Mouse (Mus musculus) liver, embryonic 13.5 days (tissue): ENCODE results near the gene Mpzl3. TPM values are rescaled to one million over a fixed set of nuclear protein-coding genes. Genes with fewer than 3 reads are reported as not detected.
A peak's percentile ranks its signal among the peaks of the same experiment; 100 is the strongest.
"Not testable (repeated sequence)": the region's sequence is repeated elsewhere in the genome, so short reads cannot be mapped to it uniquely, and the experiment has no call there.

Source experiments
- ATAC-seq: fragments of 200-750 bp; cut with Nextera tagmentation; 2 replicates; pipeline ENCODE4 v1.8.0; 2017; ENCODE audit warnings: low read depth, mild to moderate bottlenecking, moderate number of reproducible peaks, moderate library complexity
- DNase-seq: peaks from one replicate; pipeline ENCODE4 v3.0.0; 2022
- H3K27ac ChIP-seq: fragments of 300-500 bp; sonication (generic); 2 replicates; pipeline ENCODE4 v1.5.1; 2015; ENCODE audit warnings: moderate library complexity, mild to moderate bottlenecking, inconsistent platforms
- H3K27me3 ChIP-seq: fragments of 300-500 bp; sonication (generic); 2 replicates; pipeline ENCODE4 v1.6.1; 2015; ENCODE audit warnings: mild to moderate bottlenecking, inconsistent platforms
- H3K36me3 ChIP-seq: fragments of 300-500 bp; sonication (generic); 2 replicates; pipeline ENCODE4 v1.6.1; 2015; ENCODE audit warnings: mild to moderate bottlenecking, inconsistent platforms
- H3K4me1 ChIP-seq: fragments of 300-500 bp; sonication (generic); replicated peaks from 2 replicates; pipeline ENCODE4 v1.6.1; 2015; ENCODE audit warnings: inconsistent platforms
- H3K4me2 ChIP-seq: fragments of 300-500 bp; sonication (generic); 2 replicates; pipeline ENCODE4 v1.6.1; 2015; ENCODE audit warnings: inconsistent platforms, mild to moderate bottlenecking, moderate library complexity
- H3K4me3 ChIP-seq: fragments of 300-500 bp; sonication (generic); replicated peaks from 2 replicates; pipeline ENCODE4 v1.5.1; 2015; ENCODE audit warnings: mild to moderate bottlenecking, inconsistent platforms
- H3K9ac ChIP-seq: fragments of 300-500 bp; sonication (generic); 2 replicates; pipeline ENCODE4 v1.6.1; 2015; ENCODE audit warnings: mild to moderate bottlenecking, inconsistent platforms
- H3K9me3 ChIP-seq: fragments of 300-500 bp; sonication (generic); replicated peaks from 2 replicates; pipeline ENCODE4 v1.6.1; 2016; ENCODE audit warnings: inconsistent platforms
- WGBS: fragments of 180-500 bp; shearing (Covaris S2); methylation state at CpG from one replicate; pipeline ENCODE4 v1.1.7; 2015; ENCODE audit not compliant: insufficient replicate concordance; 5-methylcytosine and 5-hydroxymethylcytosine counted together
- polyA plus RNA-seq: library from polyadenylated mRNA; unstranded; fragments of >200 nt; fragmentation: Nextera tagmentation; extraction: Ambion mirVana; gene quantifications from 2 replicates; pipeline ENCODE4 v1.2.1, GENCODE M21; 2015

Mpzl3 gene
- polyA plus RNA-seq, 1 experiment from 2014 or later, result 0.83 TPM

DNA sequence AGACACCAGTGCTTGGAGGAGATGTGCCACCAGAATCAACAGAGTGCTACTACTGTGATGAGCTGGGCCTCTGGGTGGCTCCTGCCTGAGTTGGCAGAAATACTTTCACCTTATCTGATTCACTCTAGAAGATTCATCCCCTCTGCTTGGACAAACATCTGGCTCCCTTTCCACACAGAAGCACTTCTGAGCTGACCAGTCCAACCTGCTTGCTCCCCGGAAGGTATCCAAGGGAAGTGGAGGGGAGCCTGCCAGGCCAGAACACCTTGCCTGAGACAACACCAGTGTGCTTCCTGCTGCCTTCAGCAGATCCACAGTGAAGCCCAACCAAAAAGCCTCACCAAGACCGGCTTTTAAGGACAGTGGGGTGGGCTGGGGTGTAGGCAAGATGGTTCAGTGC, 30.8 kb upstream of the Mpzl3 start:
- Histone ChIP-seq H3K9me3 (no peaks in the 10 kb centered on the region), H3K4me3 (no peak overlapping the region), H3K4me2 (no peak overlapping the region), H3K36me3 (no peaks in the 10 kb centered on the region), H3K27ac (no peak overlapping the region), H3K9ac (no peak overlapping the region), H3K4me1 (no peaks in the 10 kb centered on the region), H3K27me3 (peaks cover 26% of the 10 kb centered on the region)
- ATAC-seq (no peak), DNase-seq (no peak)
- WGBS, result 58% methylated on average over 2 of the region's 2 CpGs

- H3K4me1 ChIP-seq, result no peaks in the 10 kb centered on the region
- no peak overlapping the region for H3K4me2 ChIP-seq
- no peak for DNase-seq
- H3K9me3 ChIP-seq, result no peaks in the 10 kb centered on the region
- no peaks in the 10 kb centered on the region for H3K36me3 ChIP-seq
- H3K9ac ChIP-seq, result no peak overlapping the region
- H3K4me3 ChIP-seq, result no peak overlapping the region
- no peak for ATAC-seq
- no peak overlapping the region for H3K27ac ChIP-seq
- H3K27me3 ChIP-seq, result peaks cover 37% of the 10 kb centered on the region
- WGBS, result 45% methylated on average over 8 of the region's 8 CpGs
These were observed 27.6 kb upstream of the Mpzl3 start for GRCm38 (mm10) chr9:45027376-45027775.

- DNase-seq (no peak), ATAC-seq (no peak)
- Histone ChIP-seq H3K4me2 (no peak overlapping the region), H3K27ac (no peak overlapping the region), H3K9me3 (no peaks in the 10 kb centered on the region), H3K27me3 (peaks cover 34% of the 10 kb centered on the region), H3K4me3 (no peak overlapping the region), H3K4me1 (no peaks in the 10 kb centered on the region), H3K36me3 (no peaks in the 10 kb centered on the region), H3K9ac (no peak overlapping the region)
- 49% methylated on average over 6 of the region's 6 CpGs for WGBS
These were observed 24.6 kb upstream of the Mpzl3 start for GRCm38 (mm10) chr9:45030341-45030740.

- no peak overlapping the region for H3K4me2 ChIP-seq
- no peak for DNase-seq
- 40% methylated on average over 2 of the region's 2 CpGs for WGBS
- ATAC-seq, result no peak
- no peaks in the 10 kb centered on the region for H3K4me1 ChIP-seq
- H3K9me3 ChIP-seq, result no peaks in the 10 kb centered on the region
- no peak overlapping the region for H3K9ac ChIP-seq
- no peak overlapping the region for H3K4me3 ChIP-seq
- no peaks in the 10 kb centered on the region for H3K36me3 ChIP-seq
- no peak overlapping the region for H3K27ac ChIP-seq
- peaks cover 27% of the 10 kb centered on the region for H3K27me3 ChIP-seq
These were observed 22.7 kb upstream of the Mpzl3 start for GRCm38 (mm10) chr9:45032261-45032660.

- DNase-seq, result no peak
- no peak overlapping the region for H3K9ac ChIP-seq
- no peaks in the 10 kb centered on the region for H3K4me1 ChIP-seq
- no peak overlapping the region for H3K4me3 ChIP-seq
- H3K27ac ChIP-seq, result no peak overlapping the region
- peaks cover 37% of the 10 kb centered on the region for H3K27me3 ChIP-seq
- WGBS, result 56% methylated on average over 3 of the region's 3 CpGs
- H3K9me3 ChIP-seq, result no peaks in the 10 kb centered on the region
- H3K36me3 ChIP-seq, result no peaks in the 10 kb centered on the region
- no peak overlapping the region for H3K4me2 ChIP-seq
- no peak for ATAC-seq
These were observed 20.5 kb upstream of the Mpzl3 start for GRCm38 (mm10) chr9:45034526-45034925.

DNA sequence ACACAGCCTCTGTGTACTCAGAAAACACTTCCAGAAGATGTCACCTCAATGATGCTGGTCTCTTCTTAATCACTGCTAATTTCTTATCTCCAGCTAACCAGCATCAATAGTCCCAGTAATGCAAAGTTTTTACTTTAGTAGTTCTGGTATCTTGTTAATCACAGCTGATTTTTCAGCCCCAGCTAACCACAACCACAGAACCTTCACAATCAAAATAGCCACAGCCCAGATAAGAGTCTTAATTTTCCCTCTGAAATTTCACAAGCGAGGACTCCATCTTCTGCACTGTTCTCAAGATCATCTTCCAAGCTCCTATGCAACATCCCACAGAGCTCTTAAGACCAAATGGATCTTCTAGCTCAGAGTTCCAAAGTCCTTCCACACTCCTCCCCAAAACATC, 17.2 kb upstream of the Mpzl3 start:
- H3K4me3 ChIP-seq, H3K36me3 ChIP-seq, H3K9me3 ChIP-seq, H3K4me2 ChIP-seq, ATAC-seq, DNase-seq, H3K27ac ChIP-seq, H3K9ac ChIP-seq: not testable (repeated sequence)
- peaks cover 58% of the 10 kb centered on the region for H3K27me3 ChIP-seq
- 45% methylated on average over 1 of the region's 1 CpGs for WGBS
- H3K4me1 ChIP-seq, result peaks cover 11% of the 10 kb centered on the region

- Histone ChIP-seq H3K4me1 (peaks cover 11% of the 10 kb centered on the region), H3K27ac (peak within 1 kb of the TSS; percentile 78), H3K4me2 (peak within 1 kb of the TSS; percentile 48), H3K9me3 (no peaks in the 10 kb centered on the region), H3K36me3 (no peaks in the 10 kb centered on the region), H3K4me3 (peak within 1 kb of the TSS; percentile 9), H3K9ac (0 out of 2 replicates have a peak within 1 kb of the TSS, but pooled peaks have one; percentile 17), H3K27me3 (peaks cover 75% of the 10 kb centered on the region)
- 48% methylated on average over 5 of the region's 5 CpGs for WGBS
- no peak for ATAC-seq
- no peak for DNase-seq
These were observed 15.5 kb upstream of the Mpzl3 start, which contains the start of gene Mpzl2 for GRCm38 (mm10) chr9:45039499-45039898. Gene Mpzl2 (plus strand): TSS chr9:45039799.

DNA sequence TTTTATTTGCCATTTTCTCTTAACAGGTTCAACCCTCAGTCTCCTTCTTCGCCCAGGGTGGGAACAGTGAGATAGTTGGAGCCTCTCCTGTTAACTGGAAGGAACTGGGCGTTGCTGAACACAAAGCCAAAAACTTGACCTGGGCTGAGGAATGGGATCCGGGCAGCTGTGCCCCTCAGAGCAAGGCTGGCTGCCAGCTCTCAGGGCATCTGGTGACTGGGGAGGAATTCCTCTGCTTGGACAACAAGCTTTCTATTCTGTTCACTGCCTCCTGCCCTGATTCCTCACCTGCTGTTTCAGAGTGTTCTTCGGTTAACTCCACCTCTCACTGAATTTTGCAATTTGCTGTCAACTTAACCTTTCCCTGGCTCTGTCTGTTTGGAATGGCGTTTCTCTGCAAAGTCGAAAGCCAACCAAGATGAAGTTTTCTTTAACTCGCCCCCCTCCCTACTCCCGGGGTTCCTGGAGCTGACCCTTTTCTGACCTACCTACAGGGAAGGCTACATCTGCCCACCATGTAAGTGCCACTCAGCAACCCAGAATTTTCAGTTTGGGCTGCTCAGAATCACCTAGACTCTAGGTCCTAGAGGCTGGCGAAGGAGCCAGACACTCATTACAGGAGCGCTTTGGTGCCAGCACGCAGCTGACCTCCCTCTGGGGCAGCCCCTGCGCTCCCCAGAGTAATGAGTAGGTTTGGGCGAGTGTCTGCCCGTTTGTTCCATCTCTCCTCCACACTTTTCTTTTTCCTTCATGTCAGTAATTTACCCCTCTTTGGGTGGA, 14.7 kb upstream of the Mpzl3 start:
- no peaks in the 10 kb centered on the region for H3K36me3 ChIP-seq
- H3K4me2 ChIP-seq, result peak overlapping the region; percentile 48
- peak overlapping the region; percentile 9 for H3K4me3 ChIP-seq
- DNase-seq, result no peak
- peak overlapping the region; percentile 78 for H3K27ac ChIP-seq
- H3K4me1 ChIP-seq, result peaks cover 11% of the 10 kb centered on the region
- no peak for ATAC-seq
- 13% methylated on average over 14 of the region's 14 CpGs for WGBS
- H3K27me3 ChIP-seq, result peaks cover 78% of the 10 kb centered on the region
- 0 out of 2 replicates have a peak overlapping the region, but pooled peaks have one; percentile 17 for H3K9ac ChIP-seq
- no peaks in the 10 kb centered on the region for H3K9me3 ChIP-seq

GRCm38 (mm10) chr9:45041131-45041838, 13.7 kb upstream of the Mpzl3 start:
- H3K36me3 ChIP-seq, result no peaks in the 10 kb centered on the region
- DNase-seq, result peak; percentile 6
- peak overlapping the region; percentile 68 for H3K27ac ChIP-seq
- peaks cover 11% of the 10 kb centered on the region for H3K4me1 ChIP-seq
- H3K27me3 ChIP-seq, result peaks cover 78% of the 10 kb centered on the region
- H3K9ac ChIP-seq, result no peak overlapping the region
- H3K4me2 ChIP-seq, result peak overlapping the region; percentile 48
- 23% methylated on average over 17 of the region's 17 CpGs for WGBS
- H3K9me3 ChIP-seq, result no peaks in the 10 kb centered on the region
- H3K4me3 ChIP-seq, result no peak overlapping the region
- ATAC-seq, result peak; percentile 43

DNA sequence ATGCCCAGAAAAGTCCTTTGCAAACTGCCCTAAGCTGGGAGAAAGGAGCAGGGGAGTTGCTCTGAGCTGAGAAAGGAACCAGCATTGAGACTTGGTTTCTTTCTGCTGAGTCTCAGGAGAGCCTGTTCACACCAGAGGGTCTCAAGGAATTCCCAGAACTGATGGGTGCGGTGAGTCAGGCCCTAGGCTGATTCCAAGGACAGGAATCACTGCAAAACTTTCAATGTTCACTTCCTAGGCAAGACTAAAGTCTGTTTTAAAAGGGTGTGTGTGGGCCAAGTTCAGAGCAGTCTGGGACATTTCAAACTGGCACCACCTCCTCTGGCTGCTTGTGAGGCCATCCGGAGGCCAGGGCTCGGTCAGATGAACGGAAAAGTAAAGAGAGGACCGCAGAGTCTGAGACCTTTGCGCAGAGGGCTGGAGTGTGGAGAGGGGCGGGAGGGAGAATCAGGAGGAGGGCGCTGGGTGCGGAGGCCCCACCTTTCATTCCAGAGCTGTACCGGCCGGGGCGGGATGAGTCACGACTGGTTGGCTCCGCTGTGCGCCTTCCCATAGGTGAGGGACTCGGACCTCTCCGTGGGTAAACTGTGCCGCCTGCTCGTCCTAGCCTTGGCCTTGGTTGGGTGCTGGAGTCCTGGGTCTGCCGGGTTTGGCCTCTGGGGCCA, 12.8 kb upstream of the Mpzl3 start:
- Histone ChIP-seq H3K36me3 (no peaks in the 10 kb centered on the region; the same call in 1 of the 2 replicates), H3K27me3 (peaks cover 72% of the 10 kb centered on the region), H3K4me2 (peak overlapping the region; percentile 48), H3K4me3 (peak overlapping the region; percentile 37), H3K4me1 (peaks cover 11% of the 10 kb centered on the region), H3K27ac (peak overlapping the region; percentile 68; the same call in 1 of the 2 replicates), H3K9ac (peak overlapping the region; percentile 49; the same call in 1 of the 2 replicates), H3K9me3 (no peaks in the 10 kb centered on the region)
- ATAC-seq, result peak; percentile 87
- 4% methylated on average over 20 of the region's 20 CpGs for WGBS
- DNase-seq, result peak; percentile 7

GRCm38 (mm10) chr9:45042947-45043346, 12.0 kb upstream of the Mpzl3 start:
- 0 out of 2 replicates have a peak overlapping the region, but pooled peaks have one; percentile 29 for H3K27ac ChIP-seq
- ATAC-seq (no peak), DNase-seq (no peak)
- peaks cover 11% of the 10 kb centered on the region for H3K4me1 ChIP-seq
- WGBS, result under 1% methylated on average over 10 of the region's 10 CpGs
- H3K27me3 ChIP-seq, result peaks cover 66% of the 10 kb centered on the region
- H3K9ac ChIP-seq, result peak overlapping the region; percentile 49; the same call in 1 of the 2 replicates
- peak overlapping the region; percentile 37 for H3K4me3 ChIP-seq
- peak overlapping the region; percentile 48 for H3K4me2 ChIP-seq
- no peaks in the 10 kb centered on the region; the same call in 1 of the 2 replicates for H3K36me3 ChIP-seq
- H3K9me3 ChIP-seq, result no peaks in the 10 kb centered on the region
